Mouse (Mus musculus) ES-E14 (cell line): Measurements from ENCODE around the gene Cyth4. TPM values are rescaled to one million over a fixed set of nuclear protein-coding genes. Genes with fewer than 3 reads are reported as not detected.
A peak's percentile ranks its signal among the peaks of the same experiment; 100 is the strongest.

Experiments used
- DNase-seq: peaks from one replicate; pipeline ENCODE4 v3.0.0-alpha.2; 2013; ENCODE audit warnings: low read depth, low spot score
- H3K27ac ChIP-seq: 2 replicates; pipeline ENCODE4 v1.5.1; 2012; ENCODE audit warnings: low read depth, mild to moderate bottlenecking, low read length, moderate library complexity, mixed read lengths; ENCODE audit not compliant: poor library complexity, insufficient read depth, severe bottlenecking
- H3K36me3 ChIP-seq: 2 replicates; pipeline ENCODE4 v1.6.1; 2012; ENCODE audit warnings: mild to moderate bottlenecking, low read length, moderate library complexity, mixed read lengths; ENCODE audit not compliant: control insufficient read depth, poor library complexity, insufficient read depth, severe bottlenecking
- H3K4me1 ChIP-seq, 2 experiments: fragments of 150-350 bp in 1 of 2; sonication (generic) in 1 of 2; 2 replicates each; pipeline ENCODE4 v1.6.1; 2012; ENCODE audit warnings: low read length in 2 of 2, mild to moderate bottlenecking in 1 of 2, mixed read lengths in 1 of 2; ENCODE audit not compliant: control insufficient read depth in 2 of 2, insufficient read depth in 2 of 2, poor library complexity in 1 of 2
- H3K4me3 ChIP-seq, 2 experiments: fragments of 150-350 bp in 1 of 2; sonication (generic) in 1 of 2; 2 replicates each; pipeline ENCODE4 v1.5.1; 2012; ENCODE audit warnings: low read length in 2 of 2, low read depth in 1 of 2, mild to moderate bottlenecking in 1 of 2, mixed read lengths in 1 of 2; ENCODE audit not compliant: insufficient read depth in 1 of 2, poor library complexity in 1 of 2, severe bottlenecking in 1 of 2
- H3K9ac ChIP-seq: 2 replicates; pipeline ENCODE4 v1.6.1; 2012; ENCODE audit warnings: low read depth, mild to moderate bottlenecking, low read length, mixed read lengths; ENCODE audit not compliant: poor library complexity, insufficient read depth, severe bottlenecking
- H3K9me3 ChIP-seq: fragments of 150-350 bp; sonication (generic); 2 replicates; pipeline ENCODE4 v1.6.1; 2012; ENCODE audit warnings: low read depth, mild to moderate bottlenecking, low read length; ENCODE audit not compliant: control insufficient read depth, insufficient read depth
- CHD2 ChIP-seq: IDR thresholded peaks from 2 replicates; pipeline ENCODE4 v1.6.1; 2014; ENCODE audit warnings: mild to moderate bottlenecking, low read depth, low read length, inconsistent platforms
- HCFC1 ChIP-seq: IDR thresholded peaks from 2 replicates; pipeline ENCODE4 v1.6.1; 2012; ENCODE audit warnings: low read length, inconsistent platforms, borderline replicate concordance; ENCODE audit not compliant: insufficient read depth
- MAFK ChIP-seq: IDR thresholded peaks from 2 replicates; pipeline ENCODE4 v1.6.1; 2014; ENCODE audit warnings: mild to moderate bottlenecking, low read depth, low read length, inconsistent platforms; ENCODE audit not compliant: insufficient read depth
- ZC3H11A ChIP-seq: IDR thresholded peaks from 2 replicates; pipeline ENCODE4 v1.6.1; 2012; ENCODE audit warnings: low read depth, mild to moderate bottlenecking, inconsistent platforms, low read length, borderline replicate concordance
- ZNF384 ChIP-seq: IDR thresholded peaks from 2 replicates; pipeline ENCODE4 v1.6.1; 2012; ENCODE audit warnings: low read depth, low read length, inconsistent platforms
- in situ Hi-C, 2 experiments: fragments of 600-800 bp; cut with MboI; formaldehyde crosslinking; loops; one replicate each; pipeline ENCODE4 v1.15.1; 2025; ENCODE audit warnings: low sequenced_read_pairs in 2 of 2, inconsistent platforms in 1 of 2; ENCODE audit not compliant: unreplicated experiment in 2 of 2
- total RNA-seq: library from RNA; depleted of rRNA; stranded (reverse); fragments of 300-350 nt; gene quantifications from 2 replicates; pipeline ENCODE4 v1.2.3, GENCODE M21; 2012

The Cyth4 gene
- total RNA-seq, 1 experiment, result 2.3 TPM

- in situ Hi-C loops, result no loop called here
- no peak for DNase-seq
- Histone ChIP-seq H3K36me3 (no peaks in the 10 kb centered on the region), H3K9ac (no peak overlapping the region), H3K27ac (no peak overlapping the region), H3K4me3 (no peak overlapping the region), H3K4me1 (no peaks in the 10 kb centered on the region), H3K9me3 (no peaks in the 10 kb centered on the region)
- TF ChIP-seq CHD2, result no peak
- no peak for TF ChIP-seq ZC3H11A
- TF ChIP-seq ZNF384, result no peak
- no peak for TF ChIP-seq HCFC1
- no peak for TF ChIP-seq MAFK
Measured at GRCm38 (mm10) chr15:78605371-78605791, 8.5 kb downstream of the Cyth4 start.

GRCm38 (mm10) chr15:78606059-78606458 is 9.2 kb downstream of the Cyth4 start:
- no peak for TF ChIP-seq MAFK
- in situ Hi-C loops, result no loop called here

GRCm38 (mm10) chr15:78607463-78607862 is 10.6 kb downstream of the Cyth4 start:
- no peak for TF ChIP-seq ZNF384
- Histone ChIP-seq H3K9ac (no peak overlapping the region), H3K36me3 (no peaks in the 10 kb centered on the region), H3K4me1 (peaks cover 0 to 6% of the 10 kb centered on the region in 2 experiments; a peak in 1 of 4 replicates), H3K9me3 (no peaks in the 10 kb centered on the region), H3K27ac (no peak overlapping the region), H3K4me3 (no peak overlapping the region)
- in situ Hi-C loops, result no loop called here
- no peak for DNase-seq

More at GRCm38 (mm10) chr15:78606059-78606458, 9.2 kb downstream of the Cyth4 start:
- no peak overlapping the region for H3K9ac ChIP-seq
- H3K36me3 ChIP-seq, result no peaks in the 10 kb centered on the region
- H3K27ac ChIP-seq, result no peak overlapping the region
- H3K4me3 ChIP-seq, result no peak overlapping the region
- DNase-seq, result no peak
- H3K4me1 ChIP-seq, result peaks cover 0 to 5% of the 10 kb centered on the region in 2 experiments; a peak in 1 of 4 replicates
- no peaks in the 10 kb centered on the region for H3K9me3 ChIP-seq

GRCm38 (mm10) chr15:78610705-78611462 is 14.0 kb downstream of the Cyth4 start:
- Histone ChIP-seq H3K9ac (no peak overlapping the region), H3K27ac (no peak overlapping the region), H3K4me1 (peaks cover 0 to 6% of the 10 kb centered on the region in 2 experiments; a peak in 1 of 4 replicates), H3K36me3 (no peaks in the 10 kb centered on the region), H3K9me3 (no peaks in the 10 kb centered on the region), H3K4me3 (peak overlapping the region in 1 of 2 experiments; percentile 16; a peak in 2 of 4 replicates)
- TF ChIP-seq CHD2, result no peak
- no peak for TF ChIP-seq MAFK
- TF ChIP-seq ZC3H11A, result no peak
- no peak for TF ChIP-seq ZNF384
- TF ChIP-seq HCFC1, result no peak
- DNase-seq, result no peak
- in situ Hi-C loops, result no loop called here

GRCm38 (mm10) chr15:78614536-78614935 is 17.7 kb downstream of the Cyth4 start:
- no peak for TF ChIP-seq MAFK
- no peak for TF ChIP-seq ZNF384
- no peak for TF ChIP-seq HCFC1
- no peak for TF ChIP-seq ZC3H11A
- TF ChIP-seq CHD2, result no peak
- no peaks in the 10 kb centered on the region for H3K9me3 ChIP-seq
- no peak overlapping the region for H3K27ac ChIP-seq
- in situ Hi-C loops, result no loop called here
- H3K9ac ChIP-seq, result no peak overlapping the region
- no peaks in the 10 kb centered on the region for H3K36me3 ChIP-seq
- no peak for DNase-seq
- peaks cover 0 to 6% of the 10 kb centered on the region in 2 experiments; a peak in 1 of 4 replicates for H3K4me1 ChIP-seq
- no peak overlapping the region for H3K4me3 ChIP-seq
